Mouse (Mus musculus): ENCODE measurements at regions not wholly inside any gene's neighbourhood (a gene's known extent, or its start where the extent isn't known, plus 50 kb on each side); places are given as distances from the start of the nearest gene placed in this dataset.

- no peak for ATAC-seq
- 32% methylated on average over 7 of the region's 7 CpGs for WGBS
- Histone ChIP-seq H3K9me3 (ENCODE audit: control insufficient read depth, low read length) (no peaks in the 10 kb centered on the region), H3K27ac (ENCODE audit: low read length) (peak overlapping the region; percentile 75), H3K4me3 (ENCODE audit: low read length) (no peak overlapping the region), H3K9ac (ENCODE audit: low read depth, low read length) (0 out of 2 replicates have a peak overlapping the region, but pooled peaks have one; percentile 29), H3K4me2 (ENCODE audit: low read depth, low read length) (peak overlapping the region; percentile 30), H3K4me1 (ENCODE audit: control insufficient read depth, insufficient read depth, low read length) (peaks cover 16% of the 10 kb centered on the region), H3K36me3 (ENCODE audit: control insufficient read depth, insufficient read depth, low read length) (no peaks in the 10 kb centered on the region), H3K27me3 (replicated peaks; ENCODE audit: control insufficient read depth, insufficient read depth, low read length) (no peaks in the 10 kb centered on the region)
Measured at GRCm38 (mm10) chr14:99584144-99584543, 285.7 kb downstream of the Klf5 start.

GRCm38 (mm10) chr14:99586029-99586428 is 287.5 kb downstream of the Klf5 start:
- Histone ChIP-seq H3K4me3 (ENCODE audit: low read length) (no peak overlapping the region), H3K27me3 (replicated peaks; ENCODE audit: control insufficient read depth, insufficient read depth, low read length) (no peaks in the 10 kb centered on the region)
- WGBS = 67% methylated on average over 7 of the region's 7 CpGs

GRCm38 (mm10) chr14:99590854-99591470 is 292.5 kb downstream of the Klf5 start:
- Histone ChIP-seq H3K36me3 (ENCODE audit: control insufficient read depth, insufficient read depth, low read length) (no peaks in the 10 kb centered on the region), H3K4me3 (ENCODE audit: low read length) (no peak overlapping the region), H3K27ac (ENCODE audit: low read length) (peak overlapping the region; percentile 88), H3K9ac (ENCODE audit: low read depth, low read length) (0 out of 2 replicates have a peak overlapping the region, but pooled peaks have one; percentile 38), H3K9me3 (ENCODE audit: control insufficient read depth, low read length) (no peaks in the 10 kb centered on the region), H3K4me1 (ENCODE audit: control insufficient read depth, insufficient read depth, low read length) (peaks cover 4% of the 10 kb centered on the region; the same call in 1 of the 2 replicates), H3K4me2 (ENCODE audit: low read depth, low read length) (0 out of 2 replicates have a peak overlapping the region, but pooled peaks have one; percentile 14), H3K27me3 (replicated peaks; ENCODE audit: control insufficient read depth, insufficient read depth, low read length) (no peaks in the 10 kb centered on the region)
- ATAC-seq = peak; percentile 87
- 26% methylated on average over 13 of the region's 13 CpGs for WGBS

More at GRCm38 (mm10) chr14:99586029-99586428, 287.5 kb downstream of the Klf5 start:
- peak; percentile 39 for ATAC-seq
- H3K4me1 ChIP-seq (ENCODE audit: control insufficient read depth, insufficient read depth, low read length) = peaks cover 13% of the 10 kb centered on the region
- no peaks in the 10 kb centered on the region for H3K36me3 ChIP-seq (ENCODE audit: control insufficient read depth, insufficient read depth, low read length)
- H3K9me3 ChIP-seq (ENCODE audit: control insufficient read depth, low read length) = no peaks in the 10 kb centered on the region
- no peak overlapping the region for H3K4me2 ChIP-seq (ENCODE audit: low read depth, low read length)
- no peak overlapping the region for H3K9ac ChIP-seq (ENCODE audit: low read depth, low read length)
- peak overlapping the region; percentile 86 for H3K27ac ChIP-seq (ENCODE audit: low read length)

GRCm38 (mm10) chr14:99592922-99593321 is 294.4 kb downstream of the Klf5 start:
- Histone ChIP-seq H3K9me3 (ENCODE audit: control insufficient read depth, low read length) (no peaks in the 10 kb centered on the region), H3K4me3 (ENCODE audit: low read length) (no peak overlapping the region), H3K27ac (ENCODE audit: low read length) (no peak overlapping the region), H3K36me3 (ENCODE audit: control insufficient read depth, insufficient read depth, low read length) (no peaks in the 10 kb centered on the region), H3K4me2 (ENCODE audit: low read depth, low read length) (no peak overlapping the region), H3K27me3 (replicated peaks; ENCODE audit: control insufficient read depth, insufficient read depth, low read length) (no peaks in the 10 kb centered on the region), H3K9ac (ENCODE audit: low read depth, low read length) (no peak overlapping the region), H3K4me1 (ENCODE audit: control insufficient read depth, insufficient read depth, low read length) (no peaks in the 10 kb centered on the region)
- 62% methylated on average over 9 of the region's 9 CpGs for WGBS
- ATAC-seq = no peak

GRCm38 (mm10) chr14:99593864-99594263 is 295.4 kb downstream of the Klf5 start:
- Histone ChIP-seq H3K9me3 (ENCODE audit: control insufficient read depth, low read length) (no peaks in the 10 kb centered on the region), H3K27me3 (replicated peaks; ENCODE audit: control insufficient read depth, insufficient read depth, low read length) (no peaks in the 10 kb centered on the region), H3K4me3 (ENCODE audit: low read length) (no peak overlapping the region), H3K4me1 (ENCODE audit: control insufficient read depth, insufficient read depth, low read length) (no peaks in the 10 kb centered on the region), H3K9ac (ENCODE audit: low read depth, low read length) (no peak overlapping the region), H3K27ac (ENCODE audit: low read length) (no peak overlapping the region), H3K36me3 (ENCODE audit: control insufficient read depth, insufficient read depth, low read length) (no peaks in the 10 kb centered on the region), H3K4me2 (ENCODE audit: low read depth, low read length) (no peak overlapping the region)
- 71% methylated on average over 6 of the region's 6 CpGs for WGBS
- ATAC-seq = no peak

GRCm38 (mm10) chr14:99601900-99602299 is 303.4 kb downstream of the Klf5 start:
- H3K4me2 ChIP-seq (ENCODE audit: low read depth, low read length) = no peak overlapping the region
- no peak overlapping the region for H3K27ac ChIP-seq (ENCODE audit: low read length)
- H3K9me3 ChIP-seq (ENCODE audit: control insufficient read depth, low read length) = no peaks in the 10 kb centered on the region
- no peak overlapping the region for H3K4me3 ChIP-seq (ENCODE audit: low read length)
- 69% methylated on average over 5 of the region's 5 CpGs for WGBS
- peaks cover 5% of the 10 kb centered on the region; the same call in 1 of the 2 replicates for H3K4me1 ChIP-seq (ENCODE audit: control insufficient read depth, insufficient read depth, low read length)
- no peaks in the 10 kb centered on the region for H3K36me3 ChIP-seq (ENCODE audit: control insufficient read depth, insufficient read depth, low read length)
- H3K9ac ChIP-seq (ENCODE audit: low read depth, low read length) = no peak overlapping the region
- H3K27me3 ChIP-seq (replicated peaks; ENCODE audit: control insufficient read depth, insufficient read depth, low read length) = no peaks in the 10 kb centered on the region
- no peak for ATAC-seq

GRCm38 (mm10) chr14:99603257-99603656 is 304.8 kb downstream of the Klf5 start:
- 68% methylated on average over 2 of the region's 2 CpGs for WGBS
- Histone ChIP-seq H3K9me3 (ENCODE audit: control insufficient read depth, low read length) (no peaks in the 10 kb centered on the region), H3K27me3 (replicated peaks; ENCODE audit: control insufficient read depth, insufficient read depth, low read length) (no peaks in the 10 kb centered on the region), H3K9ac (ENCODE audit: low read depth, low read length) (no peak overlapping the region), H3K4me1 (ENCODE audit: control insufficient read depth, insufficient read depth, low read length) (peaks cover 5% of the 10 kb centered on the region; the same call in 1 of the 2 replicates), H3K4me2 (ENCODE audit: low read depth, low read length) (no peak overlapping the region), H3K4me3 (ENCODE audit: low read length) (no peak overlapping the region), H3K27ac (ENCODE audit: low read length) (no peak overlapping the region), H3K36me3 (ENCODE audit: control insufficient read depth, insufficient read depth, low read length) (no peaks in the 10 kb centered on the region)
- no peak for ATAC-seq

- Histone ChIP-seq H3K36me3 (ENCODE audit: control insufficient read depth, insufficient read depth, low read length) (no peaks in the 10 kb centered on the region), H3K4me2 (ENCODE audit: low read depth, low read length) (no peak overlapping the region), H3K9me3 (ENCODE audit: control insufficient read depth, low read length) (no peaks in the 10 kb centered on the region), H3K9ac (ENCODE audit: low read depth, low read length) (no peak overlapping the region), H3K27ac (ENCODE audit: low read length) (peak overlapping the region; percentile 84), H3K27me3 (replicated peaks; ENCODE audit: control insufficient read depth, insufficient read depth, low read length) (no peaks in the 10 kb centered on the region), H3K4me1 (ENCODE audit: control insufficient read depth, insufficient read depth, low read length) (peaks cover 5% of the 10 kb centered on the region; the same call in 1 of the 2 replicates), H3K4me3 (ENCODE audit: low read length) (no peak overlapping the region)
- ATAC-seq = peak; percentile 90
- WGBS = 57% methylated on average over 6 of the region's 6 CpGs
Measured at GRCm38 (mm10) chr14:99605351-99606100, 307.0 kb downstream of the Klf5 start.

GRCm38 (mm10) chr14:99609003-99609402 is 310.5 kb downstream of the Klf5 start:
- no peaks in the 10 kb centered on the region for H3K27me3 ChIP-seq (replicated peaks; ENCODE audit: control insufficient read depth, insufficient read depth, low read length)
- H3K4me1 ChIP-seq (ENCODE audit: control insufficient read depth, insufficient read depth, low read length) = peaks cover 2% of the 10 kb centered on the region; the same call in 1 of the 2 replicates
- no peaks in the 10 kb centered on the region for H3K36me3 ChIP-seq (ENCODE audit: control insufficient read depth, insufficient read depth, low read length)
- H3K9me3 ChIP-seq (ENCODE audit: control insufficient read depth, low read length) = no peaks in the 10 kb centered on the region
- H3K4me3 ChIP-seq (ENCODE audit: low read length) = no peak overlapping the region
- no peak overlapping the region for H3K9ac ChIP-seq (ENCODE audit: low read depth, low read length)
- ATAC-seq = no peak
- WGBS = 83% methylated on average over 2 of the region's 2 CpGs
- no peak overlapping the region for H3K4me2 ChIP-seq (ENCODE audit: low read depth, low read length)
- H3K27ac ChIP-seq (ENCODE audit: low read length) = no peak overlapping the region
